Mouse (Mus musculus) liver, embryonic 14.5 days (tissue): ENCODE measurements around the gene 4930469K13Rik. TPM values are rescaled to one million over a fixed set of nuclear protein-coding genes. Genes with fewer than 3 reads are reported as not detected.

Experiments
- ATAC-seq: fragments of 200-750 bp; cut with Nextera tagmentation; 2 replicates; pipeline ENCODE4 v1.8.0; 2017; ENCODE audit warnings: moderate number of reproducible peaks, mild to moderate bottlenecking, moderate library complexity; ENCODE audit not compliant: insufficient read depth
- DNase-seq, 3 experiments: peaks; one replicate each; pipeline ENCODE4 v3.0.0-alpha.2; 2012 to 2013; ENCODE audit warnings: low read depth in 3 of 3, low spot score in 3 of 3
- H3K27ac ChIP-seq: fragments of 300-500 bp; sonication (generic); 2 replicates; pipeline ENCODE4 v1.5.1; 2014; ENCODE audit warnings: moderate library complexity, mild to moderate bottlenecking, control low read depth, inconsistent platforms
- H3K27me3 ChIP-seq: fragments of 300-500 bp; sonication (generic); 2 replicates; pipeline ENCODE4 v1.6.1; 2014; ENCODE audit warnings: mild to moderate bottlenecking, low read length, moderate library complexity; ENCODE audit not compliant: control insufficient read depth, insufficient read depth
- H3K36me3 ChIP-seq: fragments of 300-500 bp; sonication (generic); replicated peaks from 2 replicates; pipeline ENCODE4 v1.6.1; 2014; ENCODE audit warnings: low read depth; ENCODE audit not compliant: control insufficient read depth, insufficient read depth
- H3K4me1 ChIP-seq, 2 experiments: fragments of 200-500 bp in 1 of 2; fragments of 300-500 bp in 1 of 2; sonication (generic) in 1 of 2; replicated peaks; 2 replicates each; pipeline ENCODE4 v1.6.1; 2012 to 2014; ENCODE audit warnings: antibody characterized with exemption in 1 of 2, inconsistent platforms in 1 of 2, low read length in 1 of 2; ENCODE audit not compliant: control insufficient read depth in 2 of 2, insufficient read depth in 2 of 2
- H3K4me2 ChIP-seq: fragments of 300-500 bp; sonication (generic); 2 replicates; pipeline ENCODE4 v1.6.1; 2014; ENCODE audit warnings: low read depth, mild to moderate bottlenecking, control low read depth, moderate library complexity
- H3K4me3 ChIP-seq, 2 experiments: fragments of 200-500 bp in 1 of 2; fragments of 300-500 bp in 1 of 2; sonication (generic) in 1 of 2; 2 replicates each; pipeline ENCODE4 v1.5.1; 2012 to 2014; ENCODE audit warnings: low read depth in 2 of 2, low read length in 2 of 2, mild to moderate bottlenecking in 2 of 2, control low read depth in 1 of 2, inconsistent platforms in 1 of 2, moderate library complexity in 1 of 2; ENCODE audit not compliant: insufficient read depth in 1 of 2
- H3K9ac ChIP-seq: fragments of 300-500 bp; sonication (generic); replicated peaks from 2 replicates; pipeline ENCODE4 v1.6.1; 2014; ENCODE audit warnings: mild to moderate bottlenecking, control low read depth, moderate library complexity
- H3K9me3 ChIP-seq: fragments of 300-500 bp; sonication (generic); 2 replicates; pipeline ENCODE4 v1.6.1; 2016; ENCODE audit warnings: low read length, mixed read lengths; ENCODE audit not compliant: control insufficient read depth
- CTCF ChIP-seq: IDR thresholded peaks from 2 replicates; pipeline ENCODE4 v1.5.1; 2016; ENCODE audit warnings: antibody characterized with exemption, low read depth, control low read depth
- EP300 ChIP-seq: IDR thresholded peaks from 2 replicates; pipeline ENCODE4 v1.6.1; 2016; ENCODE audit warnings: antibody characterized with exemption, low read depth
- WGBS: fragments of 180-500 bp; shearing (Covaris S2); extraction: QIAGEN DNeasy Blood & Tissue Kit; methylation state at CpG from one replicate; pipeline ENCODE4 v1.1.7; 2014; ENCODE audit not compliant: insufficient replicate concordance; 5-methylcytosine and 5-hydroxymethylcytosine counted together
- polyA plus RNA-seq, 2 experiments: library from polyadenylated mRNA; depleted of rRNA in 1 of 2; stranded (reverse) in 1 of 2; unstranded in 1 of 2; fragments of >200 nt; fragmentation: Nextera tagmentation in 1 of 2; extraction: Ambion mirVana in 1 of 2; gene quantifications; 2 replicates each; pipeline versions ENCODE4 v1.2.1 to v1.2.3; 2012 to 2014

4930469K13Rik gene
- polyA plus RNA-seq, 2 experiments: not detected

DNA sequence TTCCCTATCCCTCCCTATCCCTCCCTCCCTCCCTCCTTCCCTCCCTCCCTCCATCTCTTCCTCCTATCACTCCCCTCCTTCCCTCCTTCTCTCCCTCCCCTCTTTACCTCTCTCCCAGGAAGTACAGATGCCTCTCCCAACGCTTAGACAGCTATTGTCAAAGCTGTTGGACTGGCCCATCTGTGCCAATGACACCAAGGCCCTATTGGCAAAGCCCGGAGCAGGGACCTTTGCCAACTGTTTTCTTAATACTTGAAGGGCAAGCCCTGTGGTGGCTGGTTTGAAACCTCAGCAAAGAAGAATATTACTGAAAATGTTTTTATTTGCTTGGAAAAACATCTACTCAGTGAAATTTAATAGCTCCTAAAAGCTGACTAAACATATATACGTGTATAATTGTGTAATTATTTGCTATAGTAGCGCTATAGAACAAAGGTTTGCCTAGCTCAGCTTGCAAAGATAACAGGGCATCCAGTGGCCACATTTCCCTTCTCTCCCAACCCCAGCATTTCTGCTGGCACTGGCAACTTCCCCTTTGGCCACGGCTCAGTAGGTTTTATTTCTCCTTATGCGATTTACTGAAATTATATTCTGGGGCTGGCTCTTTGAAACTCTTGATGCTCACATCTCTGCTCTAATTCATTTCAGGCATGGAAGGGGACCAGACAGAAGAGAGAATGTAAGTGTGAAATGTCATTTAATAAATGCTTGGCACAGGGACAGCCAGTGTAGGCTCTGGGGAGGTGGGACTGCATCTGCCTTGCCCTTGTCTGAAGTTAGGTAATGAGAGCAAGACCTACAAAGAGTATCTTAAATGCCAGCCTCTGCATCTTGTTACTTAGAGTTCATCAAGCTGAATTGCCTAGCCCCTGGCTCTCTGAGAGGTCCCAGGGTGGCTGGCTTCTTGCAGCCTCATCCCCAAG is 18.6 kb downstream of the 4930469K13Rik start:
- WGBS: 42% methylated on average over 6 of the region's 6 CpGs
- TF ChIP-seq EP300: no peak
- TF ChIP-seq CTCF: no peak
- Histone ChIP-seq H3K9ac (no peak overlapping the region), H3K36me3 (no peaks in the 10 kb centered on the region), H3K9me3 (no peaks in the 10 kb centered on the region), H3K4me1 (no peaks in the 10 kb centered on the region), H3K4me2 (no peak overlapping the region), H3K27ac (no peak overlapping the region), H3K27me3 (no peaks in the 10 kb centered on the region), H3K4me3 (no peak overlapping the region)
- ATAC-seq (no peak), DNase-seq (no peak)

DNA sequence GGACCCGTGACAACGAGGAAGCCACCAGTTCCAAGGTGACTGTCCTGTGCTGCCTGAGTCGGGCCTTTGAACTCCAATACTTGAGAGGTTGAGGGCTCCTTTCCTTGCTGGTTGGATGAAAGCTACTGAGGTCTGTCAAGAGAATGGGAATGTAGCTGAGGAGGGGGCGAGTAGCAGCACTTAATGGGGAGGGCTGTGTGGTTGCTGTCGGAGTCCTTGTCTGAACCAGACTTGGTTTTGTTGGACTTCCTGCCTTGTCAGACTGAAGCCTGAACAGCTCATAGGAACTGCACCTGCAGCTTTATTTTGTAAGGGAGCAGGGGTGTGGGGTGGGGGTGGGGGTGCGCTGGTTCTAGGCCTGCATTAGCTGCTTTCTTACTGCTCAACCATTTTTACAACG is 19.8 kb downstream of the 4930469K13Rik start:
- ATAC-seq (no peak), DNase-seq (no peak)
- Histone ChIP-seq H3K27ac (no peak overlapping the region), H3K4me2 (no peak overlapping the region), H3K9me3 (no peaks in the 10 kb centered on the region), H3K9ac (no peak overlapping the region), H3K27me3 (no peaks in the 10 kb centered on the region), H3K36me3 (no peaks in the 10 kb centered on the region), H3K4me1 (peaks cover 0 to 4% of the 10 kb centered on the region in 2 experiments; a peak in 1 of 4 replicates), H3K4me3 (no peak overlapping the region)
- TF ChIP-seq EP300: no peak
- TF ChIP-seq CTCF: no peak
- WGBS: 61% methylated on average over 7 of the region's 7 CpGs

DNA sequence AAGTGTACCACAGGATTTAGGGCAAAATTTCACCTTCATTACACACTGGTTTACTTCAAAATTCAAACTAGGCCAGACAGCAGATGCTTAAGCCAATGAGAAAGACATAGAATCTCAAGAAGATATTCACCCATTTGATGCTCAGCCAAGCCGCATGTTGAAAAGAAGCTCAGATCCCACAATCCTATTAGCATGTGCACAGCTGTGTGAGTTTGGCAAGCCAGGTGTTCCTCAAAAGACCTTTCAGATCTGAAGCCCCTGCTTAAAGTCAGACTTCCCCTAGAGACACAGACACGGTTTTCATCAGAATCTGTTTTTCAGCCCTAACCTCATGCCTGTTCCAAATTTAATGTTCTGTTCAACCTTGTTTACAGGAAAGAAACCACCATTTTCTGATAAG is 20.5 kb downstream of the 4930469K13Rik start:
- DNase-seq (no peak), ATAC-seq (no peak)
- H3K36me3 ChIP-seq: no peaks in the 10 kb centered on the region
- H3K27me3 ChIP-seq: no peaks in the 10 kb centered on the region
- TF ChIP-seq EP300 (no peak), CTCF (no peak)
- H3K4me3 ChIP-seq: no peak overlapping the region
- H3K9ac ChIP-seq: no peak overlapping the region
- peaks cover 0 to 6% of the 10 kb centered on the region in 2 experiments; a peak in 1 of 4 replicates for H3K4me1 ChIP-seq
- H3K9me3 ChIP-seq: no peaks in the 10 kb centered on the region
- WGBS: 63% methylated on average over 2 of the region's 2 CpGs
- H3K27ac ChIP-seq: no peak overlapping the region
- no peak overlapping the region for H3K4me2 ChIP-seq

DNA sequence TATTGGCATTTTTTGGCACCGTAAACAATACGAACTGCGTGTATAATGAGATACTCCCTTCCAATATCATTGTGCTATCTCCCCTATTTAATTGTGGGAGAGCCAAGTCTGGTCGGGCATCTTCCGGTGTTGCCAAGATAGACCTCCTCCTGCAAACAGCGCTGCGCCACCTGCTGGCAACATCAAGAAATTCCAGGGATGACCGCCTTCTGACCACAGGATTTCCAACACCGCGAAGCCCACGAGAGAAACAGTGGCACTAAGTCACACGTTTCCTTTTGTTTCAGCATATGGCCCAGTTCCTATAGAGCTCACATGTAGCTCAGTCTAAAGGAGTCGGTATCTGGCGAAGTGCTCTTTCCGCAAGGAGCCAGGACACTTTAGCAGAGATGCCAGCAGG is 24.6 kb downstream of the 4930469K13Rik start:
- H3K36me3 ChIP-seq: no peaks in the 10 kb centered on the region
- H3K9me3 ChIP-seq: no peaks in the 10 kb centered on the region
- H3K4me1 ChIP-seq: peaks cover 0 to 8% of the 10 kb centered on the region in 2 experiments; a peak in 2 of 4 replicates
- no peak overlapping the region for H3K27ac ChIP-seq
- ATAC-seq (no peak), DNase-seq (no peak)
- H3K4me2 ChIP-seq: no peak overlapping the region
- TF ChIP-seq CTCF (peak; percentile 91), EP300 (no peak)
- no peak overlapping the region for H3K9ac ChIP-seq
- no peak overlapping the region for H3K4me3 ChIP-seq
- 16% methylated on average over 15 of the region's 15 CpGs for WGBS
- no peaks in the 10 kb centered on the region for H3K27me3 ChIP-seq

DNA sequence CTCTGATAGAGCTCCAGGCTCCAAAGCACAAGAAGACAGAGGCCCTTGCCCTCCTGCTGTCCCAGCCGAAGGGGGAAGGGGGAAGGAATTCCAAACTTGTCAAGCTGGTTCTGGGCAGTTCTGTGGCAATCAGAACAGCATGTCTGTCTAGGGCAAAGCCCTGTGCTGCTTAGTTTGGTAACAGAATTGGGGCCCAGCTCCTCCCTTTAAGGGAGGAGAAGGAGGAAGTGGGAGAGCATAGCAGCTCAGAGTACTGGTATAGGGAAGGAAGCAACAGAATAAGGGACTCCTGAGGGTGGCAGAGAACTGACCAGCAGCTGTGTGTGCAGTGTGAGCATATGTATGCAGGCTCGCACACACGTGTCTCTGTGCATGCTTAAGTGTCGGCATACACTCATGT is 26.0 kb downstream of the 4930469K13Rik start:
- H3K4me2 ChIP-seq: no peak overlapping the region
- no peaks in the 10 kb centered on the region for H3K36me3 ChIP-seq
- no peak overlapping the region for H3K9ac ChIP-seq
- ATAC-seq (peak; percentile 39; the same call in 1 of the 2 replicates), DNase-seq (no peak)
- H3K27me3 ChIP-seq: no peaks in the 10 kb centered on the region
- no peaks in the 10 kb centered on the region for H3K9me3 ChIP-seq
- 32% methylated on average over 4 of the region's 4 CpGs for WGBS
- no peak overlapping the region for H3K4me3 ChIP-seq
- H3K4me1 ChIP-seq: peaks cover 0 to 8% of the 10 kb centered on the region in 2 experiments; a peak in 2 of 4 replicates
- H3K27ac ChIP-seq: no peak overlapping the region
- TF ChIP-seq EP300: no peak
- TF ChIP-seq CTCF: no peak
